Mouse (Mus musculus) cerebellum, postnatal 14 days (tissue): ENCODE measurements at regions not wholly inside any gene's neighbourhood (a gene's known extent, or its start where the extent isn't known, plus 50 kb on each side); places are given as distances from the start of the nearest gene placed in this dataset.

Source experiments
- DNase-seq, 2 experiments: peaks; one replicate each; pipeline ENCODE4 v3.0.0; 2021; ENCODE audit warnings: mixed read lengths in 2 of 2

DNA sequence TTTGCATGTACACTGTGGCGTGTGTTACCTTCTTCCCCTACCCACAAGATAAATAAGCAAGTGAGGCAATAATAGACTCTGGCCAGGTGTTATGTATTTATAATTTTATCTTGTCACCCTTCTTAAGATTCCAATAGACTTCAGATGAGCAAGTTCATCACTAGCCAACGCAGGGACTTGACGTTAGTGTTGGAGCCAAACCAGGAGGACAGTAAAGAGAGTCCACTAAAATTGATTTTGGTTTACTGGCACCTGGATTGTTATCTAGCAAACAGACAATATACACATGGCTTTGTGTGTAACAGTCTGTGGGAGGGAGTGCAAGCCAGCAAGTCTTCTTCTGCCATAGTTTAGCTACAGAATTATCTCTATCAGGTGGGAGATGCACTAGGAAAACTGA, 236.0 kb downstream of the Ndfip2 start:
- no peak for DNase-seq

DNA sequence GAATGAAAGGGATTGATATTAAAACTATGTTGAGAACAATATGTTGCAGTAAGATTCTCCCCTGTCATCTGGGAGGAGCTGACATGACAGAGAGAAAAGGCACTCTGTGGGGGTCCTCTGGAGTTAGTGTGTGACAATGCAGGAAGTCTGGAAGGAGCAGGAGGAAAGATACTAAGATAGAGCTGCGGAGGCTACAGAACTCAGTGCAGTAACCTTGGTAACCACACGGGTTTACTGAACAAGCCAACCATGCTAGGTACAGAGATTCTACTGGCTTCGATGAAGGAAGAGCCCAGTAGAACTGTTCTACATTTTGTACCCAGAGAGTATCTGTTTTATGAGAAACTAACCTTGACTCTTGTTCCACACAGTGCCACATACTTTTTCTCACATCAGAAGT, 231.8 kb downstream of the Ndfip2 start:
- no peak for DNase-seq

DNA sequence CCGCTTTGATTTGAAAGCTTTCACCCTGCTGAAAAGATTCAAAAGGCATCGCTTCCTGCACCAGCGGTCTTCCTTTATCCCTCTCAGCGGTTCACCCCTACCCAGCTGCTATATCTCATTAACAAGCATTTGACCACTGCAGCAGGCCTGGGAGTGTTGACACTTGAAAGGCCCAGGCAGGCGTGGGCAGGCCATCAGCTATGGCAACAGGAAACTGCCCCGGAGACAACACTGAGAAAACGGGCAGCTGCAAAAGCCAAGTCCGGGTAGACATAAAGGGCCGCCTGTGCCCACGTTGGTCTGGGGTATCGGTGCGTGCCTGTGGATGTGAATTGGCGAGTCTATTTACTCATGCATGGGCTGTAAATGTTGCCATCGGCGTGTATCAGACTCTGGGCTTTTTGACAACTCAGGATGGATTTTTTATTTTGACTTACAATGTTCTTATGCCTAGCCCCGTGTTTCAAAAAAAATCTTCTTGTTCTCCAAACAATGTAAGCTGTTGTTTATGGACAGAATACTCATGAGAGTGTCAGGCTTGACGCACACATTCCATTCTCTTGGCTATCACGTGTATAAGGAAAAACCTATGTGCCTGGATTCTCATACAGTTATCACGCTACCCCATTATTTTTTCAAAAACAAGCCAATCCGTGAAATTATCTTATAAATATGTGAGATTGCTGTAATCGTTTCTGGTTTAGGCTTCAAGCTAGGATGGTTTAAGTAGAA, 225.1 kb downstream of the Ndfip2 start:
- peak; percentile 43 to 51 for DNase-seq

DNA sequence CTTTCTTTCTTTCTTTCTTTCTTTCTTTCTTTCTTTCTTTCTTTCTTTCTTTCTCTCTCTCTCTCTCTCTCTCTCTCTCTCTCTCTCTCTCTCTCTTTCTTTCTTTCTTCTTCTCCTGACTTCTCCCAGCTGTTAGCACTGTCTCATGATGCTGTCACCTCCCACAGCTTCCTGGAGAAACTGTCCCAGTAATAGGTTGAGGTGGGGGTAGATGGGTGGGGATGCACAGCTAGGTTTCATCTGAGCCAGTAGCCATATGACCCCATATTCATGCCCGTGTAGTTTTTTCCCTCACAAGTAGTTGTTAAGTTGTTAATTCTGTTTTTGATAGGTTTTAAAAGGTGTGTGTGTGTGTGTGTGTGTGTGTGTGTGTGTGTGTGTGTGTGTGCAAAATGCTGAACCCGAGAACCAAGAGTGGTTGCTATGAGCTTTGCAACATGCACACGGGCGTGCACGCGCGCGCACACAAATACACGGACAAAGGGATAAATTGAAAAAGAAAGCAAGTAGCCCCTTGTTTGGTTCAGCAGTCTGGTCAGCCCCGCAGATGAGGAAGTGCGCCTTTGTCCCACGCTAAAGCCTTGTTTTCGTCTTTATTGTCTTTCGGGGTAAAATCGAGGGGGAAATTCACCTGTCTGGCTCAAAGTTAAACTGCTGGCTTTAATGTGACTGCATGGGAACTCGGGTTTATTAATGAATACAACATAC, 224.4 kb downstream of the Ndfip2 start:
- DNase-seq = peak; percentile 31 to 35

DNA sequence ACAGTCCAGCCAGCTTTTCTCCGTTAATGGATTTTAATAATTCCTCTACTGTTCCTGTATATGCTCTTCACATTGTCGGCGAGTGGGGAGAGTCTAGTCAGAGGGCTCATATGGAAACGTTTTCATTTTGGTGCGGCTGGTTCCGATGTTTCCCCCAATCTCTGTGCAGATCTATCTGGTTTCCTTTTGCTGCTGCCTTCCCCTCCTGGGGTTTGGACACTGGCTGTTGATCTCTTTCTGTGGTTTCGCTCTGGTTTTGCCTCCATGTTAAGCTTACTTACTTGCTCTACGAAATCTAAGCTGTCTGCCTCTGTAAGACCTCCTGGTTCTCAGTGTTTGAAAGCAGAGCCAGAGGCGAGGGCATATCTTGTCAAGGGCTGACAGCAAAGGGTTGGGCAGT, 221.7 kb downstream of the Ndfip2 start:
- DNase-seq = no peak

DNA sequence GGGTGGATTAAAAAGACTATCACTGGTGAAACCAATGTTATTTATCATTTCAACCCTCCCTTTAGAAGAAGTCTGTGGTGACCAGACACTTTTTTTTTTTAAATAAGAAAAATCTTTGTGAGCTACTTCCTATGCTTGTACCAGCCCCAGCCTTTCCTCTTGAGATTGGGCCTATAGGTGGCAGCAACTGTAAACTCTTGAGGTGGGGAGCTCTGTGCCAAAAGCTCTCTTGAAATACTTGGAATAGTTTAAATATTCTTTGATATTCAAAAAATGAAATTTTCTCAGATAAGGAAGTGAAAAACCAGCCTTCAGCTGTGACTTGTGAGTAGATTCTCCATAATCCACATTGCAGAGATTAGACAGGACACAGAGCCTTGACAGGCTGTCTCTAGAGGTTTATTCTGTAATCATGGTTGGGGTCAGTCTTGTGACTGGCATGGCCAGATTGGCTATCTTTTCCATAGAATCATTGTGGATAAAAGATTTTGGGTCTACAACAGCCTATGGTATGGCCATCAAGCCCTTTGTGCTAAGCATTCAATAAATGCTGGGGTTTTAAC, 216.7 kb downstream of the Ndfip2 start:
- peak; percentile 59 for DNase-seq

DNA sequence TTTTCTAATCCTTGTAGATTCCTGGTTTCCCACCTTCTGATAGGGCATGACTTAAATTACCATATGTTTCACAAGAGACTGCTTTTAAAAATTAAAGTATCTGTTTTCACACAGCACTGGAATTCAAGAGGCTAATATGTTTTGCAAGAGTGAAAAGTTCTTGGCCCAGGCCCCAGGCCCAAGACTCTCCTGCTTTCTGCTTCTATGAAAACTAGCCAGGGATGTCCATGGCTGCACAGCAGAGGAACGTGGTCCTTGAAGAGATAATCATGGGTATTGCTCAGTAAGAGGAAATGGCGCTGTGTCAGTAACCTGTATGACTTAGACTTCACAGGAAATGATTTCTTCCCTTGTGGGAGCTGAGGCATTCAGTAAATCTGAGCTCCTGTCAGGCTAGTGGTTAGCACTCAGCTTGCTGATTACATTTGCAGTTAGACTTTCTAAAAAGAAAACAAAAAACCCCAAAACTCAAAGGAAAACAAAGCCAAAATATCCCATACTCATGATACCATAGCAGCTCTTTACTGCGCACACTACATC, 190.6 kb downstream of the Ndfip2 start:
- no peak for DNase-seq

DNA sequence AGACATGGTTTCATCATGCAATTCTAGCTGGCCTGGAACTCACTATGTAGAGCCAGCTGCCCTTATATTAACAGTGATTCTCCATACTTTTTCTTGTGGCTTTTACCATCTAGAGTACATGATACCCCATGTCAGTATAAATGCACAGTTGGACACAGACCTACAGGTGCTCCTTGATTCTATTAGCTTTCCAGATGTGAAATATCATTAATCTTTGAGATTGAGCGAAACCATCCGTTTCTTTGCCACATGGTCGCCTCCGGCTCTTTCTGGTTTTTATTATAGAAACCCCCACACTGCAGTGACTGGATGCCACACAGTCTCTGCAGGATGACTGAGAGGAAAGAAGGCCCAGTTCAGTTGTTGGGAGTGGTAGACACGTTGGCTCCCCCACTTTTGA, 188.7 kb downstream of the Ndfip2 start:
- no peak for DNase-seq

DNA sequence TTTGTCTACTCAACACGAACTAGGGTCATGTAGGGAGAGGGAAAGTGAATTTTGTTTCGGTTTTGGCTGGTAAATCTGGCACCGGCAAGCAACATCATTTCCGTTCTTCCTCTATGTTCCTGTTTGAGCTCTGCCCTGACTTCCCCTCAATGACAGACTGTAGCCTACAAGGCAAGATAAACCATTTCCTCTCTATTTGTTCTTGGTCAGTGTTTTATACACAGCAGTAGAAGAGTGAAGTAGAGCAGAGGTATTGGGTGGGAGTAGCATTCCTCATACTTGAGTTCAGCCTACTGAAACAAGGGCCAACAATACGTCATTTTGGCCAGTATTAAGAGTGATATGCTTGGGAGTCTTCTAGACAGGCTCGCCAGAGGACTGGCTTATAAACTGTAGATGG, 177.0 kb downstream of the Ndfip2 start:
- DNase-seq = no peak

DNA sequence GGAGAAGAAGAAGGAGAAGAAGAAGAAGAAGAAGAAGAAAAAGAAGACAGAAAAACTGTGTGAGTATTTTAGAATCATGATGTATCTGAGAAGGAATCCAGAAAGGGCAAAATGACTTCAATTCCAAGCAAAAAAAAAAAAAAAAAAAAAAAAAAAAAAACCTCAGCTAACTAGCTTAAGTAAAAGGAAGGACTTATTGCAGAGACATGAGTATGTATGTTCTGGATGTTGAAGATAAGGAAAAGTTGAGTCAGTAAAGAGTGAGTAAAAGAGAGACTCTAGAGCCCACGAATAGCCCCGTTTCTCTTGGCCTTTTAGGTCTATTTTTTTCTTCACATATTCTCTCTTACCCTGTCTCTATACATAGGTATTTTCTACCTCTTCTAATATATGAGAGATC, 175.1 kb downstream of the Ndfip2 start:
- DNase-seq = no peak

DNA sequence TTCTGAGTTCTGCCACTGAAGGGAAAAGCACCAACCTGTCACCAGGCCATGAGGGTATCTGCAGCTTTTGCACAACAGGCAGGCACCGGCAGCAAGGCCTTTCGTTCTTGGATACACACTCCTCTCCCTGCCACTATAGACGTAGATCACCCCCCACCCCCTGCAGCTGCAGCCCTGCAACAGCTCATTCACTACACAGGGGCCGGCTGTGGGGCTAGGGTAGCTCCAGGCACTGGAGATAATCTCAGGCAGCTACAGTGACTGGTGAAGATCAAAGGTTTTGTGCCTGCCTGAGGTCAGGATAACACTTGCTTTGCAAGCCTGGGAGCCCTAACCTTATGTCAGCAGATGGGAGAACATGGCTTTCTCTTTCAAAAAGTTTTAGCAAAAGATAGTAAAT, 174.3 kb downstream of the Ndfip2 start:
- DNase-seq = no peak

DNA sequence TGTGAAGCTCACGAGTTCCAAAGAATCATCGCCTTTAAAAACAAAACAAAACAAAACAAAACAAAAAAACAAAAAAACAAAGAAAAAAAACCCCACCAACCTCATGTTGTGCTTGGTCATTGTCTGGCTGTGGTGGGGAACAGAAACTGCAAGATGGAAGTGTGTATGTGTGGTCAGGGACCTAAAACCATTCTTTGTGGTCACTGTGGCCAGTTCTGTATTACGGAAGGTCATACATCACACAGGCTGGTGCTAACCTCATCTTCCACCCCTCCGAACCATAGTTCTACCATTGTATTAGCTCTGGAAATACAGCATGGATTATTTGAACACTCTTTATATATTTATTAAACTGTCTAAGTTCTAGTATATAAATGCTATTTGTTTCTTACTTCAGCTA, 173.2 kb downstream of the Ndfip2 start:
- DNase-seq = no peak

DNA sequence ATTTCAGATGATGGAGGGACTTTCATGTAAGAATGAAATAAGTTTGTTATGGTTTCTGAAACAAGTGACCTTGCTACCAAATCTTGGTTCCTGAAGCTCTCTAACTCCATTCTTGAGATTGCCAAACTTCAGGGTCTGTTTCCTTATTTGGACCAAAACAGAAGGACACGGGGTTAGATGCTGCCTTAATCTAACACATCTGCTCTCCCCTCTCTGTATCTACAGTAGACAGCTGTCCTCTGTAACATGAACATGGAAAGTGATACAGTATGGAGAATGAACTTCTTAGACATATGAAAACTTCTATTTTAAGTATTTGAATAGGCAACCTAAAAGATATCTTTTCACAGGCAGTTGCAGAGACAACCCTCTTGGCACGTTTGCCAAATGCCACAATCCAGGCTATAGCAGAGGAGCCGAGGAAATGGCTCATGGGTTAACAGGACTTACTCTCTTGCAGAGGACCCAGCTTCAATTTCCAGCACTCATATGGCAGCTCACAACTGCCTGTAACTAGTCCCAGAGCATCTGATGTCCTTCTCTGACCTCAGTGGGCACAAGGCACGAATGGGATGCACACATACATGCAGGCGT, 171.4 kb downstream of the Ndfip2 start:
- no peak for DNase-seq

DNA sequence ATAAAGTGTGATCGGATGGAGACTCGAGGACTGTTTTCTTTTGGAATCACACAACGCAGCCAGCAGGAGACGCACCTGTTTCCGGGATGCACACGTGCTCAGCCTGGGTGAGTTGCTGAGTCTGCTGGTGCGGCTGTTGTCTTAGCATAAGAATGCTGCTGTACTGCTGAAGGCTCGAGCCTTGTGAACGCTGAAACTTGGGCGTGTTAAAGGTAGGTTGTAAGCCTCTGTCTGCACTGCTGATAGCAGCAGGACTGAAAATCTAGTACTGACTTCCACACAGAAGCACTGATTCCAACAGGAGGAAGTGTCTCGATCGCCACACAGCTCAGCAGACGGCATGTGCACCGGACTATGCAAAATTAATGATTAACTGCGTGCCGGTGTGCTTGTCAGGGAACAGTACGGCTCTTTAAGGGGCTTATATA, 169.1 kb downstream of the Ndfip2 start:
- peak; percentile 41 to 57 for DNase-seq

DNA sequence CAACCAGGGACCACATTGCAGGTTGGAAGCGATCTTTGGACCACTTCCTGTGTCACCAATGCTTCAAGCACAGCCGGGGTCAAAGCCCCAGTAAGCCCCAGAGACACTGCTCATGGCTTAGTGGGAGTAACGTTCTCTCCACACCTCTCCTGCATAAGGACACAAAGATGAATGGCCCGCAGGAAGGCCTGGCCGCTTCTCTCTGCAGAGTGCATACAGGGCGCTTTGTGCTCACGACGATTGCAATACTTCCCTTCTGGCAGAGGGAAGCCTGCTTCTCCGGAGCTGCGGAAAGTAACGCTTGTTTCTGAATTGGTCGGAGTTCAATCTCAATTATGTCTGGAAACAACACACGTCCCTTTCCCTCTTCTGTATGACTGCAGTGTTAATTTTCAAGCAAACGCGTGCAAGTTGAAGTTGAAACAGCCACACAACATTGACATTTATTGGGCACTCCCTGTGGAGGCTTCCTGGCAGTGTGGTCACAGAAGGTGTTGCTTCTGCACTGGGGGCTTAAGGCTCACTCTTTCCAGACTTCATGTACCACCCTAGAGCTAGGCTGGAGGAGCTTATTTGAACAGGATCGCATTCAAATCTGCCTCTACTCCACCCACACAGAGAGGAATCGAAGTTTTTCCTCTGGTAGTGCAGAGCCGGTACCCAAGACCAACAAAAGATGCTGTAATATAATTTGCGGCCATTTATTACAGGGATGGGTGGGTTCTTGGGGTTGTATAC, 168.4 kb downstream of the Ndfip2 start:
- DNase-seq = peak; percentile 6 to 10

DNA sequence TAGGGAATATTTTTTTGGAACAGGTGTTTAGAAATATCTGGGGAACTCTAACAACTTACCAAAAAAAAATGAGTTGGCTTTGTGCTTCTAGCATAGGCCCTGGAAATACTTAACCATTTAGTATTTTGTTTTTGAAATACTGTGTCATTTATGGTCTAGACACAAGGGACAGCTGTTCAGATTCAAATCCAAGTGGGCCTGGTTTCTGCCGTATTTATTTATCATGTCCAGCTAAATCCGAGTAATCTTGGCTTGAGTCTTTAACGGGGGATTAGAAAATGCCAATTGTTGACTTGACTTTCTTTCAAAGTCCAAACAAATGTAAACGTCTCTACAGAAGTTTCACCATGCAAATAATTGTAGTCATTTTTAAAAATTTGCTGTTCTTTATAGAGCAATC, 159.6 kb downstream of the Ndfip2 start:
- no peak for DNase-seq

DNA sequence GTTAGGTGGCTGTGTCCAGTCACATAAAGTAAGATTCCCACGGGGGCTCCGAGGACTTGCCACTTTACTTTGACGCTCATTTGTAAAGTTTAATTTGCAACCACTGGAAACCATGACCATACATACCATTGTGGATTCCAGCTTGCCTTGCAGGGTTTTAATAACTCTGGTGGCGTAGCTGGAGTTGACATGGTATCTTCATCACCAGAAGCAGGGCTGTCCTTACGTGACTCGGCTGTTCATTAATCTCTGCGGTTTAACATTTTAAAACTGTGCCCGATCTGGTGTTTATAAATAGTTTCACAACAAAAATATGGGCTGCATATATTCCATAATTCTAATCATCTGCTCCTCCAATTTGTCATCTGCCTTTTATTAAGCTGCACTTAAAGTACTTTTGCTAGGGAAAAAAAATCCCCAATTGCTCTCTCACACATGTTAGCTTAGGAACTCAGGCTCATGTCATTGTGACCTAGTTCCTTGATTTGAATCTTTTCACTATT, 159.1 kb downstream of the Ndfip2 start:
- DNase-seq = no peak

DNA sequence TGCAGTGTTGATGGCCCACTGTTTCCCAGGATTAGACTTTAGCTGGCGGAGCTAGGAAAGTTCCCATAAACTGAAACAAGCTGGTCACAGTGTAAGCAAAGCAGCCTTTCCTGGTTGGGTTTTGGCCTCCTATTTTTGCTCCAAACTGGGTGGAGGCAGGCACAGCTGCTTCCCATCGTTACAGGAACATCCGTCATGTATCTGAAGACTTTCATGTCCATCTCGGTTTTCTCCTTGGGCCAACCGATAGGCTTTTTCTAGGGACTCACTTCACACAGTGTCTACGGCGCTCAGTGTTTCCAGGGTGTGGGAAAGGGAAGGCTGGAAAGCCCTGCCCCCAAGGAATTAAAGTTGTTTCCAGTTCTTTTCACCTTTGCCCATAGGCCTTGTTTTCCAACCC, 158.6 kb downstream of the Ndfip2 start:
- DNase-seq = no peak

DNA sequence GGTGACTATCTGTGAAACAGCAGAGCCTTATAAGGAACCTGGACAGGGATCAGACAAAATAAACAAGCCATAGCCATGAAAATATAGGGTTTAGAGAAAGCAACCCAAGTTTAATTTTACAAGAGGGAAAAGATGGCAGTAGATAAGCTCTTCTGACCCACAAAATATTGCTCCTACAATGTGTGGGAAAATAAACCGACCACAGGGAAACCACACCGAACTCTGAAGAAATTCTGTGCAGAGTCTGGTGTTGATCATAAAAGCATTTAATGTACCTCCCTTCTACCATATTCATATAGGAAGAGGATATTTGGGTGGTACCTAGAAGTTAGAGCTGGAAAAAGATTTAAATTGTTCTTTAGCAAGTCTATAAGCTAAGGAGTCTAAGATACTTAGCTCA, 146.3 kb downstream of the Ndfip2 start:
- DNase-seq = no peak

DNA sequence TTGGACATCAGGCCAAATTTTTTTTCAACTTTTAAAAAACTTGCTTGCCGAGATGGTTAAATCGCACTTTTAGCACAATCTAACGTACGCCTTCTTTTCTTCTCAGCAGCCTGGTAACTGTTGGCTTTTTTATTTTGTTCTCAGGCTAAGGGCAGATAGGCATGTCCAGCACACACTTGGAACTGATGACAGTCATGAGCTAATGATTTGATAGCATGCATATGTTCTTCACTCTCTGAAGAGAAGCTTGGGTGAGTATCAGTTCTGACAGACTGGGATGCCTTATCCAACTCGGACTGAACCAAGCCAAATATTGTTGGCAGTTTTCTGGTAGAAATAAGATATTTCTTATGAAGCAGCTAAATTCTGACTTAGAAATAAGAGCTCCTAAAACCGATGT, 145.9 kb downstream of the Ndfip2 start:
- no peak for DNase-seq

DNA sequence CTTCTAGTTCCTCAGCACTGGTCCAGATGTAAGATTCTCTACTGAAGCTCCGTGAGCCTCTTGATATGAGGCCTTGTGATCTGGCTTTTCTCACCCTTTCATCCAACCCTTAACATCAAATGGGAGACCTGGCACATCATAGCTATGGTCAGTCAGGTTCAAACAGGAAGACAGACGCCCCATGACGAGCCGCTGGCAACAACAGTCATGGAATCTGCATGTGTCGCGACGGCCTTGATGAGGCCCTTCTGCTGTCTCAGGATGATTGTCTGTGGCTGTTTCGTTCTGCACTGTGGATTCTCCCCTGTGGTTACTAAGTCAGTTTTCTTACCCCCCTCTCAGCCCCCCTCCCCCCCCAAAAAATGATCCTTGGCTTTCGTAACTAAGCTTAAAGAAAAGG, 144.9 kb downstream of the Ndfip2 start:
- DNase-seq = no peak

DNA sequence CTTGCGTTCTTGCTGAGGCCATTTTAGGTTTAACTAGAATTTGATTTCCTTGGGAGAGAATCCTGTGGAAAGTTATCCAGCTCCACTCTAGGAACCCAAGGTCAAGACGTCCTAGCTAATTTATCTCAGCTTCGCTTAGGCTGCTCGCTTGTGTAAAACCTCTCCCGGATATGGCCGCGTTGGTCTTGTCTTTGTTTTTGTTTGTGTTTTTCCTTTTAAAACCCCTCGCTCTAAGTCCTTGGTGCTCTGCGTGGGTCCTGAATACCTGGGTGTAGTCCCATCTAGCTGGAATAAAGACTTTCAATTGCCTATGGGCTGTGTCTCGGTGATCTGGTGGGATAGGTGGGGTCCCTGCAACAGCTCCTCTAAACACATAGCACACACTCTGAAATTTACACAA, 144.2 kb downstream of the Ndfip2 start:
- DNase-seq = no peak

DNA sequence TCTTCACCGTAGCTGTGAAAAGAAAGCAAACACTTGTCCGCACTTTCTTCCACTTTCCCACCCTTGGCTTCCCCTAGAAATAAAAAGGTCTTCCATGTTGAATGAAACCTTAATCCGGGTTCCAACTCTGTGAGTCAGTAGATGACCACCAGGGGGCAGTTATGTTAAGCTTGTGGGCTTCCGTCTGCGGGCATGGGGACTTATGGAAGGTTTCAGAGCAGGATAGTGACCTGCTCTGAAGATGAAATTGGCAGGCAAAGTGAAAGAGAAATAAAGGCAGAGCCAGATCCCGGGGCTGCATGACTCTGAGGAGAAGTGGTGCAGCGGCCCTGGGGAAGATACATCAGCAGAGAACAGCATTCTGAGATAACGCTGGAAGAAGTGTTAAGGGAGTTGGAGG, 139.1 kb downstream of the Ndfip2 start:
- peak; percentile 90 to 91 for DNase-seq
